10 mouse cellular contexts compared by ENCODE assay signal in the genomic region with DNA sequence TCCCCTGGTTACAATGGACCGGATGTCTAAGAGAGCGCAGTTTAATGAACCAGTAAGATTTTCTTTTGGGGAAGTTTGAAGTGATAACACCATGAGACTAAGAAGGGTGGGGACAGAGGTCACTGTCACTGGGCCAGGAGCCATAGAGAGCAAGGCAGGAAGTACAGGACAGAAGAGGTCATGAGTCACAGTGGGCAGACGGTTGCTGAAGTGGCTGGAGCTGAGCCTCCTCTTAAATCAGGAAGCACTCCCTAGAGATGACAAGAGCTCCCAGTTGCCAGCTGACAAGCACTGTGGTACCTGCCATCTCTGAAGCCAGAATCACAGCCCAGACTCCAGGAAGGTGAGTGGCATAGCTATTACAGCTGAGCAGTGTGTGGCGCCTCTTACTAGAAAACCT.
DNase-seq lines count a peak whose midpoint lies in the region.
"Had no signal": no experiment of that assay in that cellular context is flagged by ENCODE, and none has a peak within 500 bp of the region (broad histone marks: within the 10 kb centered on the region; RNA-seq: fewer than 3 reads in every experiment).

No protein-coding gene starts in this region.

- peak; percentile 43 to 49 for DNase-seq in lung, adult 18-20 months
- DNase-seq in lung, postnatal 14 days = no peak
- peak; percentile 71 for DNase-seq in heart, adult 8-10 months (ENCODE audit: low spot score)
- DNase-seq in kidney, postnatal 36 days = peak; percentile 30 to 51
- peak; percentile 53 for DNase-seq in skeletal muscle tissue, adult 2 months (ENCODE audit: low read depth, low spot score)
- no peak for DNase-seq in embryo, embryonic 9.5 days (ENCODE audit: extremely low spot score)
- no peak for DNase-seq in retina, postnatal 1 day
- no peak for DNase-seq in right cerebral cortex, adult 2 months (ENCODE audit: low spot score in 2 of 2)
- DNase-seq: lung, embryonic 14.5 days; spleen, adult 18-20 months had no signal

Comparison
In these comparisons a context has a peak if more than half of its experiments do, and no peak if none do; other contexts are left out.
1. DNase-seq: peak in lung, adult 18-20 months (2 of 2), heart, adult 8-10 months (single experiment), kidney, postnatal 36 days (2 of 2) and skeletal muscle tissue, adult 2 months (single experiment); none in lung, postnatal 14 days (single experiment), embryo, embryonic 9.5 days (single experiment), retina, postnatal 1 day (single experiment) and right cerebral cortex, adult 2 months (0 of 2).